Mouse (Mus musculus): Measurements from ENCODE around the gene Samd5. TPM values are rescaled to one million over a fixed set of nuclear protein-coding genes. Genes with fewer than 3 reads are reported as not detected.

The Samd5 gene
- total RNA-seq, 2 experiments from 2014 or later: 2.3 to 3.5 TPM

GRCm38 (mm10) chr10:9650050-9650825 is 24.8 kb downstream of the Samd5 start:
- no peak for DNase-seq

- DNase-seq: no peak
These were observed 26.5 kb downstream of the Samd5 start for GRCm38 (mm10) chr10:9648464-9648863.

- DNase-seq: no peak
These were observed 27.3 kb downstream of the Samd5 start for GRCm38 (mm10) chr10:9647741-9648140.

- no peak for DNase-seq
These were observed 28.6 kb downstream of the Samd5 start for GRCm38 (mm10) chr10:9646391-9646790.

GRCm38 (mm10) chr10:9643531-9643930 is 31.5 kb downstream of the Samd5 start:
- DNase-seq: no peak

- DNase-seq: no peak
These were observed 32.9 kb downstream of the Samd5 start for GRCm38 (mm10) chr10:9642077-9642476.

- DNase-seq: no peak
These were observed 34.3 kb downstream of the Samd5 start for GRCm38 (mm10) chr10:9640678-9641077.

GRCm38 (mm10) chr10:9640056-9640455 is 35.0 kb downstream of the Samd5 start:
- DNase-seq: no peak

- no peak for DNase-seq
These were observed 49.7 kb downstream of the Samd5 start for GRCm38 (mm10) chr10:9625356-9625755.

- DNase-seq: no peak
These were observed 52.9 kb downstream of the Samd5 start for GRCm38 (mm10) chr10:9621926-9622688.

- DNase-seq: no peak
These were observed 54.0 kb downstream of the Samd5 start for GRCm38 (mm10) chr10:9621055-9621454.

GRCm38 (mm10) chr10:9615009-9615408 is 60.0 kb downstream of the Samd5 start:
- no peak for DNase-seq

GRCm38 (mm10) chr10:9608854-9609253 is 66.2 kb downstream of the Samd5 start:
- no peak for DNase-seq

GRCm38 (mm10) chr10:9607155-9607554 is 67.9 kb downstream of the Samd5 start:
- no peak for DNase-seq

GRCm38 (mm10) chr10:9605635-9606034 is 69.4 kb downstream of the Samd5 start:
- DNase-seq: peak; percentile 7

- DNase-seq: no peak
These were observed 71.7 kb downstream of the Samd5 start for GRCm38 (mm10) chr10:9603290-9603689.

GRCm38 (mm10) chr10:9602845-9603244 is 72.2 kb downstream of the Samd5 start:
- peak; percentile 49 for DNase-seq

- DNase-seq: no peak
These were observed 72.6 kb downstream of the Samd5 start for GRCm38 (mm10) chr10:9602389-9602788.

- DNase-seq: no peak
These were observed 78.8 kb downstream of the Samd5 start for GRCm38 (mm10) chr10:9596228-9596627.

- DNase-seq: no peak
These were observed 80.3 kb downstream of the Samd5 start for GRCm38 (mm10) chr10:9594666-9595065.

- DNase-seq: no peak
These were observed 84.4 kb downstream of the Samd5 start for GRCm38 (mm10) chr10:9590606-9591005.

GRCm38 (mm10) chr10:9586328-9586727 is 88.7 kb downstream of the Samd5 start:
- no peak for DNase-seq

GRCm38 (mm10) chr10:9579374-9579773 is 95.6 kb downstream of the Samd5 start:
- no peak for DNase-seq

- peak; percentile 71 for DNase-seq
These were observed 99.4 kb downstream of the Samd5 start for GRCm38 (mm10) chr10:9575605-9576004.

Measured in gastrocnemius, postnatal 10 days (tissue).